Mouse (Mus musculus): ENCODE measurements around the gene Txndc15. TPM values are rescaled to one million over a fixed set of nuclear protein-coding genes. Genes with fewer than 3 reads are reported as not detected.

Gene Txndc15
- polyA plus RNA-seq, 1 experiment from 2014 or later, result 87.1 TPM

DNA sequence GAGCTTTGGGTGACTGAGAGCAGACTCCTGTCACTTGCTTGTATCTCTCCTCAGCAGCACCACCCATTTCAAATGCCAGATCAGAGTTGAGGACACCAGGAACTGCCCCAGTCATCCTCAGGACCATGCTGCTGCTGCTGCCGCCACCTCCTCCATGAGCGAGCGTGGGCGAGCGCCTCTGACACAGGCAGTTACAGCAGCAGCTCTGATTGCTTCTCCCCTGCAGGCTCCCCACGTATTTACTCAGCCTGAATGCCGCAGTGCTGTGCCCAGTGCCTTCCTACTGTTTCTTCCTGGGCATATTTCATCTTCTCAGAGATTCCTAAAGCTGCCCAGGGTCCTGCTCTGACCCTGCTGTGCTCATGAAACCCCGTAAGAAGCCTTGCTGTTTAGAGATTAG lies 27.9 kb downstream of the Txndc15 start:
- Histone ChIP-seq H3K4me1 (ENCODE audit: control insufficient read depth, insufficient read depth, low read length) (peaks cover 16% of the 10 kb centered on the region; the same call in 1 of the 2 replicates), H3K27me3 (ENCODE audit: control insufficient read depth, insufficient read depth, low read length) (no peaks in the 10 kb centered on the region), H3K9ac (ENCODE audit: low read depth, low read length) (no peak overlapping the region), H3K36me3 (ENCODE audit: control insufficient read depth, insufficient read depth, low read length) (no peaks in the 10 kb centered on the region), H3K9me3 (ENCODE audit: control insufficient read depth, low read length) (0 out of 2 replicates have a peak, but pooled peaks cover 5% of the 10 kb centered on the region), H3K4me3 (ENCODE audit: low read length) (no peak overlapping the region), H3K4me2 (replicated peaks; ENCODE audit: low read depth, low read length) (peak overlapping the region; percentile 4; the same call in 1 of the 2 replicates), H3K27ac (ENCODE audit: low read depth, low read length) (no peak overlapping the region)
- no peak for ATAC-seq (ENCODE audit: low FRiP score, low TSS enrichment)
- 19% methylated on average over 8 of the region's 8 CpGs for WGBS

DNA sequence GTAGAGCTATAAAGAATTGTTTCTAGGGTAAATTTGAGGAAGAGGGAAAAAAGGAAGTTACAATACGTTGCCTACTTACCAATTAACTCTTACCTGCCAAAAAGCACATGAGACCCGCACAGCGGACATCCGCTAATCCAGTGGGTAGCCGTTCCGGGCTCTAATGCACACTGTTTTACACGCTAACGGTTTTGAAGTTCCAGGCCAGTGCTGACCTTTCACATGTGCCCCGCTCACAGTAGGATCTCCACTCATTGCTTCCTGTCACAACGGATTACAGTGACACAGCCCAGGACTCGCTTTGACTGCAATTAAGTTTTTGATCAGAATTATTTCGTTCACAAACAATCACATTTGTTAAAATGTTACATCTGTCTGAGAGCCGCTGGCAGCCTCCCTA lies 39.9 kb downstream of the Txndc15 start:
- no peak overlapping the region for H3K9ac ChIP-seq (ENCODE audit: low read depth, low read length)
- WGBS, result 83% methylated on average over 13 of the region's 13 CpGs
- ATAC-seq (ENCODE audit: low FRiP score, low TSS enrichment), result no peak
- H3K4me1 ChIP-seq (ENCODE audit: control insufficient read depth, insufficient read depth, low read length), result peaks cover 8% of the 10 kb centered on the region
- no peaks in the 10 kb centered on the region for H3K27me3 ChIP-seq (ENCODE audit: control insufficient read depth, insufficient read depth, low read length)
- H3K4me3 ChIP-seq (ENCODE audit: low read length), result no peak overlapping the region
- H3K27ac ChIP-seq (ENCODE audit: low read depth, low read length), result no peak overlapping the region
- no peaks in the 10 kb centered on the region for H3K36me3 ChIP-seq (ENCODE audit: control insufficient read depth, insufficient read depth, low read length)
- H3K9me3 ChIP-seq (ENCODE audit: control insufficient read depth, low read length), result no peaks in the 10 kb centered on the region
- H3K4me2 ChIP-seq (replicated peaks; ENCODE audit: low read depth, low read length), result no peak overlapping the region

DNA sequence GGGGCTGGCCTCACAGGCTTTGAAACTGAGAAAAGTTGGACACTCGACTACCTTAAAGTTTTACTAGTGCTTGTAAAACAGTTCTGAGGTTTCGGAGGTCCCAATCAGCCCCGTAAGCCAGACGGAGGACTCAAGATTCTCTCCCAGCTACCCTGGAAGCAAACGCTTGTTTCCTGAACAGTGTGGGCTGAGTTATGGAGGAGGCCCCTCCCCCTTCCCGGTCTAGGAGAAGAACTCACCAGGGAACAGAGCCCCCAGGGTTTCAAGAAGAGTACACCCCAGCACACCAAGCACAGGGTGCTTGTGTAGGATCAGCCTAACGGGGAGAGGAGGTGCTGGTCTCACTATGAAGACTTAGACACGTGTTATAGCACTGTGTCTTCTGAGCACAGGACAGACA lies 42.3 kb downstream of the Txndc15 start:
- WGBS, result 16% methylated on average over 8 of the region's 8 CpGs
- H3K27me3 ChIP-seq (ENCODE audit: control insufficient read depth, insufficient read depth, low read length), result no peaks in the 10 kb centered on the region
- H3K9ac ChIP-seq (ENCODE audit: low read depth, low read length), result peak overlapping the region; percentile 46; the same call in 1 of the 2 replicates
- H3K9me3 ChIP-seq (ENCODE audit: control insufficient read depth, low read length), result no peaks in the 10 kb centered on the region
- peak; percentile 46 for ATAC-seq (ENCODE audit: low FRiP score, low TSS enrichment)
- H3K36me3 ChIP-seq (ENCODE audit: control insufficient read depth, insufficient read depth, low read length), result no peaks in the 10 kb centered on the region
- no peak overlapping the region for H3K27ac ChIP-seq (ENCODE audit: low read depth, low read length)
- peaks cover 15% of the 10 kb centered on the region for H3K4me1 ChIP-seq (ENCODE audit: control insufficient read depth, insufficient read depth, low read length)
- no peak overlapping the region for H3K4me3 ChIP-seq (ENCODE audit: low read length)
- peak overlapping the region; percentile 38 for H3K4me2 ChIP-seq (replicated peaks; ENCODE audit: low read depth, low read length)

DNA sequence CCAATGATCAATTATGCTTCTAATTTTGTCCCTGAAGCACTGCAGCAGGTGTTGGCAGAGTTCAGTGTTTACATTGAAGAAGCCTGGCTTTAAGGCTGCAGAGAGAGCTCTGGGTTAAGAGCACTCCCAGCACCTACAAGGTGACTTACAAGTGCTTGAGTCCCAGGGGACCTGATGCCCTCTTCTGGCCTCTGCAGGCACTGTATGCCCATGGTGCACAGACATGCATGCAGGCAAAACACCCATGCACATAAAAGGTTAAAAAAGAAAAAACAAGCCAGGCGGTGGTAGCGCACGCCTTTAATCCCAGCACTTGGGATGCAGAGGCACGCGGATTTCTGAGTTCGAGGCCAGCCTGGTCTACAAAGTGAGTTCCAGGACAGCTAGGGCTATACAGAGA lies 43.2 kb downstream of the Txndc15 start:
- H3K4me3 ChIP-seq (ENCODE audit: low read length), result no peak overlapping the region
- no peak overlapping the region for H3K9ac ChIP-seq (ENCODE audit: low read depth, low read length)
- no peak overlapping the region for H3K27ac ChIP-seq (ENCODE audit: low read depth, low read length)
- no peaks in the 10 kb centered on the region for H3K27me3 ChIP-seq (ENCODE audit: control insufficient read depth, insufficient read depth, low read length)
- ATAC-seq (ENCODE audit: low FRiP score, low TSS enrichment), result no peak
- no peak overlapping the region for H3K4me2 ChIP-seq (replicated peaks; ENCODE audit: low read depth, low read length)
- no peaks in the 10 kb centered on the region for H3K36me3 ChIP-seq (ENCODE audit: control insufficient read depth, insufficient read depth, low read length)
- H3K4me1 ChIP-seq (ENCODE audit: control insufficient read depth, insufficient read depth, low read length), result peaks cover 15% of the 10 kb centered on the region
- H3K9me3 ChIP-seq (ENCODE audit: control insufficient read depth, low read length), result no peaks in the 10 kb centered on the region
- WGBS, result 87% methylated on average over 6 of the region's 6 CpGs

DNA sequence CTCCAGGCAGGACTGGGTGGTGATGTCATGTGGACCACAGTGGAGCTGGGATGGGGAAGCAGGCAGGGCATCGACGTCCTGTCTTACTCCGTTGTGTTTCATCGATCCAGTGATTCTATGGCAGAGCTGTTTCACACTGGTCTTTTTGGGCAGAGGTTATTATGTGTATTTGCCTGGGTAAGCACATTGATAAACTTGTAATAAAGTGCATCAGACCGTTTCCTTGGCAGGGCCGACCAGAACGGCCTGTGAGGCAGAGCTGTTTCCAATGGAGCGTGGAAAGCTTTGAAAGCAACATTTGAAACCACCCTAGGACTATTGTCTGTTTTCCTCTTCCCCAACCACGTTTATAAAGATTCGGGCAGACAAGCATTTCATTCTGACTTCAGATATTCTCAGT lies 46.1 kb downstream of the Txndc15 start:
- H3K9ac ChIP-seq (ENCODE audit: low read depth, low read length), result no peak overlapping the region
- H3K36me3 ChIP-seq (ENCODE audit: control insufficient read depth, insufficient read depth, low read length), result no peaks in the 10 kb centered on the region
- no peaks in the 10 kb centered on the region for H3K27me3 ChIP-seq (ENCODE audit: control insufficient read depth, insufficient read depth, low read length)
- peak overlapping the region; percentile 26 for H3K4me2 ChIP-seq (replicated peaks; ENCODE audit: low read depth, low read length)
- 30% methylated on average over 10 of the region's 10 CpGs for WGBS
- H3K4me3 ChIP-seq (ENCODE audit: low read length), result no peak overlapping the region
- peak; percentile 26; the same call in 1 of the 2 replicates for ATAC-seq (ENCODE audit: low FRiP score, low TSS enrichment)
- no peaks in the 10 kb centered on the region for H3K9me3 ChIP-seq (ENCODE audit: control insufficient read depth, low read length)
- peaks cover 15% of the 10 kb centered on the region for H3K4me1 ChIP-seq (ENCODE audit: control insufficient read depth, insufficient read depth, low read length)
- H3K27ac ChIP-seq (ENCODE audit: low read depth, low read length), result peak overlapping the region; percentile 65

GRCm38 (mm10) chr13:55761486-55761885 lies 47.0 kb downstream of the Txndc15 start:
- peaks cover 13% of the 10 kb centered on the region for H3K4me1 ChIP-seq (ENCODE audit: control insufficient read depth, insufficient read depth, low read length)
- 42% methylated on average over 10 of the region's 10 CpGs for WGBS
- H3K9me3 ChIP-seq (ENCODE audit: control insufficient read depth, low read length), result no peaks in the 10 kb centered on the region
- no peak overlapping the region for H3K4me3 ChIP-seq (ENCODE audit: low read length)
- no peak overlapping the region for H3K9ac ChIP-seq (ENCODE audit: low read depth, low read length)
- no peak overlapping the region; the same call in 1 of the 2 replicates for H3K27ac ChIP-seq (ENCODE audit: low read depth, low read length)
- H3K4me2 ChIP-seq (replicated peaks; ENCODE audit: low read depth, low read length), result no peak overlapping the region
- no peaks in the 10 kb centered on the region for H3K27me3 ChIP-seq (ENCODE audit: control insufficient read depth, insufficient read depth, low read length)
- H3K36me3 ChIP-seq (ENCODE audit: control insufficient read depth, insufficient read depth, low read length), result no peaks in the 10 kb centered on the region
- ATAC-seq (ENCODE audit: low FRiP score, low TSS enrichment), result no peak

DNA sequence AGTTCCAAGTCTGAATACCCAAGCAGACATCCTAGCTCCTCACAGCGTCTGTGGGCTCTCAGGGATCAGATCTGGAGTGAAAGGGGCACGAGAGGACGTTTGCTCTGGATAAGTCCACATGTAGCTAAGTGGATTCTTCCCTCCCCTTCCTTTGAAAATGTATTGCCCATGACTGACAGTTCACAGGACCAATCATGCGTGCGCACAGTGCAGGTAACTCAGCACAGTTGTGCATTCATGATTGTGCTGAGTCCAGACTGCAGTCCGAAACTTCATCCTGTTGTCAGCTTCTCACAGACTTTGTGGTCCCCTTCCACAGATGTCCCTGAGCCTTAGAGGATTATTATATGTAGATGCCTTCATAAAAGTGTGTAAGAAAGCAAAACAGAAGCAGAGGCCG lies 59.9 kb downstream of the Txndc15 start:
- no peak overlapping the region for H3K9ac ChIP-seq (ENCODE audit: low read depth, low read length)
- no peaks in the 10 kb centered on the region for H3K36me3 ChIP-seq (ENCODE audit: control insufficient read depth, insufficient read depth, low read length)
- no peak for ATAC-seq (ENCODE audit: low FRiP score, low TSS enrichment)
- 78% methylated on average over 7 of the region's 7 CpGs for WGBS
- H3K4me1 ChIP-seq (ENCODE audit: control insufficient read depth, insufficient read depth, low read length), result no peaks in the 10 kb centered on the region; the same call in 1 of the 2 replicates
- H3K4me2 ChIP-seq (replicated peaks; ENCODE audit: low read depth, low read length), result no peak overlapping the region
- H3K27ac ChIP-seq (ENCODE audit: low read depth, low read length), result no peak overlapping the region
- H3K4me3 ChIP-seq (ENCODE audit: low read length), result no peak overlapping the region
- H3K9me3 ChIP-seq (ENCODE audit: control insufficient read depth, low read length), result peaks cover 3% of the 10 kb centered on the region; the same call in 1 of the 2 replicates
- H3K27me3 ChIP-seq (ENCODE audit: control insufficient read depth, insufficient read depth, low read length), result no peaks in the 10 kb centered on the region

GRCm38 (mm10) chr13:55775056-55775455 lies 60.6 kb downstream of the Txndc15 start:
- 9% methylated on average over 11 of the region's 11 CpGs for whole genome bisulfite sequencing
- peak; percentile 49; the same call in 1 of the 2 replicates for ATAC-seq (ENCODE audit: low FRiP score, low TSS enrichment)
- H3K36me3 ChIP-seq (ENCODE audit: control insufficient read depth, insufficient read depth, low read length), result no peaks in the 10 kb centered on the region
- H3K4me2 ChIP-seq (replicated peaks; ENCODE audit: low read depth, low read length), result no peak overlapping the region; the same call in 1 of the 2 replicates
- no peak overlapping the region for H3K4me3 ChIP-seq (ENCODE audit: low read length)
- H3K9me3 ChIP-seq (ENCODE audit: control insufficient read depth, low read length), result peaks cover 3% of the 10 kb centered on the region; the same call in 1 of the 2 replicates
- no peak overlapping the region; the same call in 1 of the 2 replicates for H3K27ac ChIP-seq (ENCODE audit: low read depth, low read length)
- H3K4me1 ChIP-seq (ENCODE audit: control insufficient read depth, insufficient read depth, low read length), result no peaks in the 10 kb centered on the region; the same call in 1 of the 2 replicates
- no peak overlapping the region for H3K9ac ChIP-seq (ENCODE audit: low read depth, low read length)
- no peaks in the 10 kb centered on the region for H3K27me3 ChIP-seq (ENCODE audit: control insufficient read depth, insufficient read depth, low read length)
